Mouse (Mus musculus): ENCODE data around the gene Hnrnpdl. TPM values are rescaled to one million over a fixed set of nuclear protein-coding genes. Genes with fewer than 3 reads are reported as not detected.

Gene Hnrnpdl
- polyA plus RNA-seq, 1 experiment from 2014 or later = 218 TPM

GRCm38 (mm10) chr5:100046096-100046495 lies 6.6 kb upstream of the Hnrnpdl start:
- no peak for ATAC-seq (ENCODE audit: insufficient number of reproducible peaks, insufficient read depth, low FRiP score, low TSS enrichment, low read depth)
- Histone ChIP-seq H3K36me3 (no peaks in the 10 kb centered on the region), H3K9me3 (no peaks in the 10 kb centered on the region), H3K9ac (no peak overlapping the region), H3K4me1 (peaks cover 42% of the 10 kb centered on the region), H3K4me3 (no peak overlapping the region), H3K27me3 (no peaks in the 10 kb centered on the region), H3K4me2 (no peak overlapping the region), H3K27ac (no peak overlapping the region)
- 66% methylated on average over 3 of the region's 3 CpGs for WGBS

- Histone ChIP-seq H3K4me3 (no peak overlapping the region), H3K36me3 (no peaks in the 10 kb centered on the region), H3K4me1 (peaks cover 45% of the 10 kb centered on the region), H3K27me3 (no peaks in the 10 kb centered on the region), H3K4me2 (no peak overlapping the region), H3K27ac (no peak overlapping the region), H3K9ac (no peak overlapping the region), H3K9me3 (no peaks in the 10 kb centered on the region)
- no peak for ATAC-seq (ENCODE audit: insufficient number of reproducible peaks, insufficient read depth, low FRiP score, low TSS enrichment, low read depth)
- 81% methylated on average over 5 of the region's 5 CpGs for WGBS
Observed at GRCm38 (mm10) chr5:100044621-100045020, 5.2 kb upstream of the Hnrnpdl start.

DNA sequence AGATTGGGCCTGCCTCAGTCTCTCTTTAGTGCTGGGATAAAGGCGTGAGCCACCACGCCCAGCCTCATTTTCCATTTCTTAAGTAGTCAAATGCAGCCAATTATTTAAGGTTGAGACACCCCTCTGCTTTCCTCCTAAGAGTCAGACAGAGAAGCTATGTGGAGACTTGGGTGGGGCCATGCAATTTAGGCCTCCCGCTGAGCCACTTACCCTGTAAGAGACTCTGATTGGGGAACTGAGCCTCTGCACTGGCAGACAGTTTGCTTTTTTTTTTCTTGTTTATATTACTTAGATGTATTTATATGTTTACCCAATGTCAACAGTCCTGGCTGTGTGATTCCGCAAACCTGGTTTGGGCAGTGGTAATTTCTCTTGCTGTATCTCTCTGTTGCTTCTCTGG lies 4.6 kb upstream of the Hnrnpdl start:
- H3K4me1 ChIP-seq = peaks cover 45% of the 10 kb centered on the region
- WGBS = 66% methylated on average over 4 of the region's 4 CpGs
- no peaks in the 10 kb centered on the region for H3K36me3 ChIP-seq
- ATAC-seq (ENCODE audit: insufficient number of reproducible peaks, insufficient read depth, low FRiP score, low TSS enrichment, low read depth) = no peak
- no peak overlapping the region for H3K9ac ChIP-seq
- no peak overlapping the region for H3K27ac ChIP-seq
- no peak overlapping the region for H3K4me3 ChIP-seq
- no peaks in the 10 kb centered on the region for H3K27me3 ChIP-seq
- no peak overlapping the region for H3K4me2 ChIP-seq
- H3K9me3 ChIP-seq = no peaks in the 10 kb centered on the region

GRCm38 (mm10) chr5:100043361-100043760 lies 3.9 kb upstream of the Hnrnpdl start:
- Histone ChIP-seq H3K4me1 (peaks cover 44% of the 10 kb centered on the region), H3K4me3 (no peak overlapping the region), H3K27ac (no peak overlapping the region), H3K4me2 (no peak overlapping the region), H3K9ac (no peak overlapping the region), H3K36me3 (no peaks in the 10 kb centered on the region), H3K9me3 (no peaks in the 10 kb centered on the region), H3K27me3 (no peaks in the 10 kb centered on the region)
- 88% methylated on average over 5 of the region's 5 CpGs for whole genome bisulfite sequencing
- ATAC-seq (ENCODE audit: insufficient number of reproducible peaks, insufficient read depth, low FRiP score, low TSS enrichment, low read depth) = no peak

GRCm38 (mm10) chr5:100042467-100042866 lies 3.0 kb upstream of the Hnrnpdl start:
- no peak for ATAC-seq (ENCODE audit: insufficient number of reproducible peaks, insufficient read depth, low FRiP score, low TSS enrichment, low read depth)
- no peak overlapping the region for H3K9ac ChIP-seq
- no peak overlapping the region for H3K27ac ChIP-seq
- no peak overlapping the region for H3K4me3 ChIP-seq
- WGBS = 90% methylated on average over 8 of the region's 8 CpGs
- H3K4me1 ChIP-seq = peaks cover 37% of the 10 kb centered on the region
- no peak overlapping the region for H3K4me2 ChIP-seq
- H3K36me3 ChIP-seq = 0 out of 2 replicates have a peak, but pooled peaks cover 2% of the 10 kb centered on the region
- no peaks in the 10 kb centered on the region for H3K9me3 ChIP-seq
- no peaks in the 10 kb centered on the region for H3K27me3 ChIP-seq

GRCm38 (mm10) chr5:100041272-100041671 lies 1.8 kb upstream of the Hnrnpdl start:
- WGBS = 72% methylated on average over 4 of the region's 4 CpGs
- H3K4me2 ChIP-seq = peak overlapping the region; percentile 95

GRCm38 (mm10) chr5:100040281-100040784 lies 869 bp upstream of the Hnrnpdl start:
- Histone ChIP-seq H3K27me3 (no peaks in the 10 kb centered on the region), H3K9ac (peak overlapping the region; percentile 99), H3K9me3 (no peaks in the 10 kb centered on the region), H3K4me3 (peak overlapping the region; percentile 90), H3K4me2 (peak overlapping the region; percentile 95), H3K4me1 (peaks cover 38% of the 10 kb centered on the region), H3K36me3 (peaks cover 16% of the 10 kb centered on the region), H3K27ac (peak overlapping the region; percentile 99)
- no peak for ATAC-seq (ENCODE audit: insufficient number of reproducible peaks, insufficient read depth, low FRiP score, low TSS enrichment, low read depth)
- under 1% methylated on average over 19 of the region's 19 CpGs for WGBS

More at GRCm38 (mm10) chr5:100041272-100041671, 1.8 kb upstream of the Hnrnpdl start:
- no peak overlapping the region for H3K27ac ChIP-seq
- H3K4me1 ChIP-seq = peaks cover 35% of the 10 kb centered on the region
- ATAC-seq (ENCODE audit: insufficient number of reproducible peaks, insufficient read depth, low FRiP score, low TSS enrichment, low read depth) = no peak
- peaks cover 11% of the 10 kb centered on the region for H3K36me3 ChIP-seq
- H3K9ac ChIP-seq = no peak overlapping the region
- no peak overlapping the region; the same call in 1 of the 2 replicates for H3K4me3 ChIP-seq
- no peaks in the 10 kb centered on the region for H3K9me3 ChIP-seq
- H3K27me3 ChIP-seq = no peaks in the 10 kb centered on the region

DNA sequence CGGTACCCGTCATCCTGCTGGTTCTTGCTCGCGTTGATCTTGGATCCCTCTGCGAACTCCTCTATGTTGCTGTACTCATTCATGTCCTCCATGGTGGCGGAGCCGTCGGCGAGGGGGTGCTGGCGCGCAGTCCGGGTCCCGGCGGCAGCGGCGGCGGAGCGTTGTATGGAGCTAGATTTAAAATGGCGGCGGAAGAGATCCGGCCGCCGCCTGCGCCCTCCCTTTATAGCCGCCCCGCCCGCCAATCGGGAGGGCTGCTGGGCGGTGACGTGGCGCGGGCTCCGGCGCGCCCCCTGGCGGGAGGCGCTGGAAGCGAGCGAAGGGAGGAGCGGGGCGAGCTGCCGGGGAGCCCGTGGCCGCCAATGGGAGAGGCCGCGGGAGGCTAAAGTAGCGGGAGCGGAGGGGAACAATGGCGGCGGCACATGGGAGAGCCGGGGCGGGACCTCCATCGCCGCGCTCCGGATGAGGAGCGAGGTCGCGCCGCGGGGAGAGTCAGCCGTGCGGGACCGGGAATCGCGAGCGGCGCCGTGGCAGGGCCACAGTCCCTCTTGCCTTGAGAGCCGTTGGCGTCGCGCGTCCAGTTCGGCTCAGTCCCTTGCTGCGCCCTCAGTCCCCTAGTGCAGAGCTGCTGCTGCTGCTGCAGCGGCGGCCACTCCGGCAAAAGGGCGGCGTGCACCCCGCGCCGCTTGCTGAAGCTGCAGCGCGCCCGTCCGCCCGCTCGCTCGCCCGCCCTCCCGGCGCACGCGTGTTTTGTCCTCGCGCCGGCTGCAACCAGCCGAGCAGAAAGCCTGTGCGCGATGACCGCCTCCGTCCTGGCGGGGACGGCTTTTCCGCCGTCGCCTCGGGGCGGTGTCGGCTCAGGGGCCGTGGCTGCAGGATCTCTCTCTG lies 506 bp downstream of the Hnrnpdl start:
- peaks cover 28% of the 10 kb centered on the region for H3K36me3 ChIP-seq
- WGBS = under 1% methylated on average over 108 of the region's 113 CpGs

DNA sequence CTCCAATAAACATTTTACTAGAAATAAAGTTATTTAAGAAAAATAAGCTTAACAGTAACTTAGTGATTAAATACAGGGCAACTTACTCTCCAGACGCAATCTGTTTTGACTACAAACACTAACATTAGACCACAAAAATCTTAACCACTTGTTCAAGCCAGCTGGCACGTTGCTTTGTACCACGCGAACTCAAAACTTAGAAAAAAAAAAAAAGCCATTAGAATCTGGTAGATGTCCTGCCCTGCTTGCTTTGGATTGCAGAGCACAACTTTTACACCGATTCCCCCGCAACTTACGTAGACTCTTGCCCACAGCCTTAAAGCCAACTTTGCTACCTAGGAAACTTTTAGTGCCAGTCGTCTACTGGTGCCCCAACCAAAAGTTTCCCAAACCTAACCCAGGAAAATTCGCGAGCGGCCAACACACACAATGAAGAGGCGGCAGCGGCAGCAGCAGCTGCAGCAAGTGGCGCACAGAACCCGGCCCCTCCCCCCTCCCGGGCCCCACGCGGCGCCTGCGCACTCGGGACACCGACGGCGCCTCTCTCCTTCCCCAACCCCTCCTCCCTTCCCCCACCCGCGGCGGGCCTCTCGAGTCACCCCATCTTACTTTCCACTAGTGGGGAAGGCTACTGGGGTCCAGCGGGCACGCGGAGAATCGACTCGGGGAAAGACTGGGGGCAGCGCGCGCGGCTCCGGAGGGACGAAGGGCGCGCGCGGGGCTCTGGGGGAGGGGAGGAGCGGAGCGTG lies 1.3 kb downstream of the Hnrnpdl start:
- Histone ChIP-seq H3K36me3 (peaks cover 35% of the 10 kb centered on the region), H3K4me3 (peak overlapping the region; percentile 90), H3K4me1 (peaks cover 32% of the 10 kb centered on the region), H3K4me2 (peak overlapping the region; percentile 95), H3K9me3 (no peaks in the 10 kb centered on the region), H3K27me3 (no peaks in the 10 kb centered on the region), H3K9ac (peak overlapping the region; percentile 99), H3K27ac (peak overlapping the region; percentile 99)
- ATAC-seq (ENCODE audit: insufficient number of reproducible peaks, insufficient read depth, low FRiP score, low TSS enrichment, low read depth) = peak; percentile 49
- WGBS = under 1% methylated on average over 45 of the region's 45 CpGs

More for the DNA sequence above, 506 bp downstream of the Hnrnpdl start:
- no peaks in the 10 kb centered on the region for H3K9me3 ChIP-seq
- H3K4me3 ChIP-seq = peak overlapping the region; percentile 90
- peaks cover 35% of the 10 kb centered on the region for H3K4me1 ChIP-seq
- ATAC-seq (ENCODE audit: insufficient number of reproducible peaks, insufficient read depth, low FRiP score, low TSS enrichment, low read depth) = peak; percentile 81
- H3K27me3 ChIP-seq = no peaks in the 10 kb centered on the region
- peak overlapping the region; percentile 99 for H3K27ac ChIP-seq
- H3K9ac ChIP-seq = peak overlapping the region; percentile 99
- H3K4me2 ChIP-seq = peak overlapping the region; percentile 95

DNA sequence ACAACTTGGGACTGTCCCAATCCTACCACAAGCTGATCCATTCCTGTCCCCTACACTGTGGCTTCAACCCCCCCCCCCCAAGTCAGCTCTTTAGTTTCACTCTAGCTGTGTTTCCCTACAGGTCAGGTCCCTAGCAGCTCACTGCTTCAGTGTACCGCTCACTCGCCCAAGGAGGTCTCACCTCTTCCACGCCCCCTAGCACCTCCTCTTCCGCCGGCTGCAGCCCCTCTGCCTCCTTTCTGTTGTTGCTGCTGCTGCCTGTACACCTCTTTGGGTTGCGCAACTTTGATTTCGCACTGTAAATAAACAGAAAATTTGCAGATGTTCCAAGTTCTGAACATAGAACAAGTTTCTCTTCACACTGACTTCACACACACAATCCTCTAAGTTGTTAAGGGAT lies 2.8 kb downstream of the Hnrnpdl start:
- no peak for ATAC-seq (ENCODE audit: insufficient number of reproducible peaks, insufficient read depth, low FRiP score, low TSS enrichment, low read depth)
- peaks cover 32% of the 10 kb centered on the region for H3K4me1 ChIP-seq
- H3K27me3 ChIP-seq = no peaks in the 10 kb centered on the region
- H3K36me3 ChIP-seq = peaks cover 49% of the 10 kb centered on the region
- no peaks in the 10 kb centered on the region for H3K9me3 ChIP-seq
- peak overlapping the region; percentile 99 for H3K9ac ChIP-seq
- WGBS = 21% methylated on average over 7 of the region's 7 CpGs
- no peak overlapping the region for H3K27ac ChIP-seq
- H3K4me2 ChIP-seq = peak overlapping the region; percentile 95
- peak overlapping the region; percentile 90 for H3K4me3 ChIP-seq

- Histone ChIP-seq H3K36me3 (peaks cover 51% of the 10 kb centered on the region), H3K27me3 (no peaks in the 10 kb centered on the region), H3K4me1 (peaks cover 27% of the 10 kb centered on the region), H3K9ac (no peak overlapping the region), H3K4me3 (peak overlapping the region; percentile 90), H3K9me3 (no peaks in the 10 kb centered on the region), H3K27ac (no peak overlapping the region), H3K4me2 (peak overlapping the region; percentile 95)
- 40% methylated on average over 7 of the region's 7 CpGs for WGBS
- ATAC-seq (ENCODE audit: insufficient number of reproducible peaks, insufficient read depth, low FRiP score, low TSS enrichment, low read depth) = no peak
Observed at GRCm38 (mm10) chr5:100035950-100036349, 3.5 kb downstream of the Hnrnpdl start.
